Mouse (Mus musculus): ENCODE results near the gene Dhx35. TPM values are rescaled to one million over a fixed set of nuclear protein-coding genes. Genes with fewer than 3 reads are reported as not detected.

Gene Dhx35
- polyA plus RNA-seq, 1 experiment from 2014 or later, result 13.2 TPM

DNA sequence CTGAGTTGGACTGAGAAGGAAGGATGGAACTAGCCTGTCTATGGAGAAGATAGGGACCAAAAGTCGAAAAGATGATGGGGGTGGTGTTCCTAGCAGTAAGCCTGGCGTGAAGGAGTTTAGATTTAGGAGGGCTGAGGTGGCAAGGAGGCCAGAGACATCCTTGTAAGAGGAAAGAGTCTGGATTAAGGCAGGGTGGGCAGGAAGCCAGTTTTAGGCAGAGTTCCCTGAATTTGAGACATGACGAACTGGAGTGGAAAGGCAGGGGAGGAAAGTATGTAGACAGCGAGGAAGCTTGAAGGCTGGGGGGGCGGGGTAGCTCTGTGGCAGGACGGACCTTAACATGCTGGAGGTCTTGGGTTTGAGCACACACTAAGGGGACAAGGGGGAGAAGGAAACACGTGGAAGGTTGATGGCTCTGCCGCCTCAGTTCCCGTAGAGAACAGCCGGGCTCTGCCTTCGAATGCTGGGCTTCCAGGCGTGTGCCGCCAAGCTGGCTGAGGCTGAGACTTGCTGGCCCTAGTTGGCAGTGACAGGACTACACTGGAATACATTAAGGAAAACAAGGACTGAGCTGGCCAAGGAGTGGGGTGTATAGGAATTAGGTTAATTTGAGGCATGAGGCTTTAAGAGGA, 24.4 kb upstream of the Dhx35 start:
- H3K36me3 ChIP-seq (replicated peaks; ENCODE audit: control insufficient read depth, insufficient read depth), result no peaks in the 10 kb centered on the region
- peak overlapping the region; percentile 47 for H3K4me3 ChIP-seq (replicated peaks; ENCODE audit: low read length)
- no peaks in the 10 kb centered on the region for H3K27me3 ChIP-seq (ENCODE audit: control insufficient read depth, insufficient read depth, low read length)
- 0 out of 2 replicates have a peak, but pooled peaks cover 4% of the 10 kb centered on the region for H3K4me1 ChIP-seq (replicated peaks; ENCODE audit: control insufficient read depth, insufficient read depth, low read length)
- 34% methylated on average over 13 of the region's 13 CpGs for WGBS
- no peak overlapping the region for H3K27ac ChIP-seq
- no peak for ATAC-seq (ENCODE audit: low FRiP score)
- peak overlapping the region; percentile 99 for H3K4me2 ChIP-seq (replicated peaks)
- no peak overlapping the region for H3K9ac ChIP-seq
- no peak for DNase-seq (ENCODE audit: low spot score)
- H3K9me3 ChIP-seq (ENCODE audit: control insufficient read depth, low read length), result no peaks in the 10 kb centered on the region

- Histone ChIP-seq H3K9me3 (ENCODE audit: control insufficient read depth, low read length) (no peaks in the 10 kb centered on the region), H3K36me3 (replicated peaks; ENCODE audit: control insufficient read depth, insufficient read depth) (no peaks in the 10 kb centered on the region), H3K9ac (no peak overlapping the region), H3K4me3 (replicated peaks; ENCODE audit: low read length) (no peak overlapping the region), H3K27ac (no peak overlapping the region), H3K4me2 (replicated peaks) (peak overlapping the region; percentile 99; the same call in 1 of the 2 replicates), H3K27me3 (ENCODE audit: control insufficient read depth, insufficient read depth, low read length) (no peaks in the 10 kb centered on the region), H3K4me1 (replicated peaks; ENCODE audit: control insufficient read depth, insufficient read depth, low read length) (0 out of 2 replicates have a peak, but pooled peaks cover 4% of the 10 kb centered on the region)
- DNase-seq (ENCODE audit: low spot score) (no peak), ATAC-seq (ENCODE audit: low FRiP score) (no peak)
- 51% methylated on average over 11 of the region's 11 CpGs for WGBS
These were observed 23.4 kb upstream of the Dhx35 start for GRCm38 (mm10) chr2:158771066-158771763.

DNA sequence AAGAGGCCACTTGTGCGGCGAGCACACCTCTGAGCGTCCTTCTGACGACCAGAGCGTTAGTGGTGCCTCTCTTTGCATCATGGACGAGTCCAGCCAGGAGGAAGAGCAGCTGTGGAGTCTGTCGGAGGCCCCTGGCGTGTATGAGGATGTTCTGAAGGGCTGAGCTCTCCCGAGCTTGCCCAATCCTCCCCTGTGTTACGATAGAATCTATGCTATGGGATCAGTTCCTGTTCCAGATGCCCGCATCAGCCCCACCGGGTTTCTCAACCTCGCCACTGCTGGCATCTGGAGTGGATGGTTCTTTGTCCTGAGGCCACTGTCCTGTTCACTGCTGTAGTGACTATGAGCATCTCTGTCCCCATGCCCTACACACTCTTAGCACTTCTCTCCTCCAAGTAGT, 21.8 kb upstream of the Dhx35 start:
- Histone ChIP-seq H3K27me3 (ENCODE audit: control insufficient read depth, insufficient read depth, low read length) (no peaks in the 10 kb centered on the region), H3K36me3 (replicated peaks; ENCODE audit: control insufficient read depth, insufficient read depth) (no peaks in the 10 kb centered on the region), H3K4me2 (replicated peaks) (no peak overlapping the region), H3K27ac (no peak overlapping the region), H3K9ac (no peak overlapping the region), H3K4me1 (replicated peaks; ENCODE audit: control insufficient read depth, insufficient read depth, low read length) (peaks cover 8% of the 10 kb centered on the region; the same call in 1 of the 2 replicates), H3K9me3 (ENCODE audit: control insufficient read depth, low read length) (no peaks in the 10 kb centered on the region), H3K4me3 (replicated peaks; ENCODE audit: low read length) (no peak overlapping the region)
- DNase-seq (ENCODE audit: low spot score) (no peak), ATAC-seq (ENCODE audit: low FRiP score) (no peak)
- 88% methylated on average over 13 of the region's 13 CpGs for WGBS

DNA sequence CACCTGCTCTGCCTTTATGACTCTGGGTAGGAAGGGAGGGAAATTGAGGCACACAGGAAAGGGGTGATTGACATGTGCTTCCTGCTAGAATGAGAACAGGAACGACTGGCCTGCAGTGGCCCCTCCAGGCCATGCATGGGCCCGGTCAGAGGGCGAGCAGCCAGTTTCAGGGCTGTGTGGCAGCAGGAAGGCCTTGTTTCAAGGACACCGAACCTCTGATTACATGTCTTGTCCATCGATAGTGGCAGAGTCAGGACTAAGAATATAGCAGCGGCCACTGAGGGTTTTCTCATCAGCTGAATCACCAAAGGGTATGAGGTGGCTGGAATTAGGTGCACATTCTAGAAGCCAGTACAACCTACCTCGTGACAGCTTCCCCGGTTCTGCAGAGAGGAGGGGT, 19.7 kb upstream of the Dhx35 start:
- Histone ChIP-seq H3K27me3 (ENCODE audit: control insufficient read depth, insufficient read depth, low read length) (no peaks in the 10 kb centered on the region), H3K9me3 (ENCODE audit: control insufficient read depth, low read length) (no peaks in the 10 kb centered on the region), H3K4me1 (replicated peaks; ENCODE audit: control insufficient read depth, insufficient read depth, low read length) (peaks cover 4% of the 10 kb centered on the region; the same call in 1 of the 2 replicates), H3K9ac (no peak overlapping the region), H3K4me2 (replicated peaks) (no peak overlapping the region), H3K27ac (no peak overlapping the region), H3K4me3 (replicated peaks; ENCODE audit: low read length) (no peak overlapping the region), H3K36me3 (replicated peaks; ENCODE audit: control insufficient read depth, insufficient read depth) (no peaks in the 10 kb centered on the region)
- no peak for ATAC-seq (ENCODE audit: low FRiP score)
- DNase-seq (ENCODE audit: low spot score), result no peak
- WGBS, result 84% methylated on average over 8 of the region's 8 CpGs

DNA sequence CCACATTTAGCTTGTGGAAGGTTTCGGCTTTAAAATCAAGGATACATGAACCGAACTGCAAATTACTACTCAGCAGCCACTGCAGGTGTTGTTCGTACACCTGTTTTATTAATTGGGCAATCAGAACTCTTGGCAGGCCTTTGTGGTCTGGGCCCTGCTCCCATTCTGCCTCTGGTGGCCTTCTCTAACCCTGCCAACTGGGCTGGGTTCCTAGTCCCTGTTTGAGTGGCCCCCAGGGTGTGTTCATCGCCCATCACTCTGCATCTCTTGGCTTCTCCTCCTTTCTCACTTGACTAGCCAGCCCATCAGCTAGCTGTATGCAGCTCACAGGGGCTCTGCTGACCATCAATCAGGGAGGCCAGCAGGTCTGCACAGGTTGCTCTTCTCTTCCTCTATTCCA, 17.9 kb upstream of the Dhx35 start:
- Histone ChIP-seq H3K27me3 (ENCODE audit: control insufficient read depth, insufficient read depth, low read length) (no peaks in the 10 kb centered on the region), H3K36me3 (replicated peaks; ENCODE audit: control insufficient read depth, insufficient read depth) (no peaks in the 10 kb centered on the region), H3K4me3 (replicated peaks; ENCODE audit: low read length) (no peak overlapping the region), H3K27ac (no peak overlapping the region), H3K4me1 (replicated peaks; ENCODE audit: control insufficient read depth, insufficient read depth, low read length) (peaks cover 4% of the 10 kb centered on the region; the same call in 1 of the 2 replicates), H3K4me2 (replicated peaks) (no peak overlapping the region), H3K9me3 (ENCODE audit: control insufficient read depth, low read length) (no peaks in the 10 kb centered on the region), H3K9ac (no peak overlapping the region)
- ATAC-seq (ENCODE audit: low FRiP score) (no peak), DNase-seq (ENCODE audit: low spot score) (no peak)
- WGBS, result 76% methylated on average over 4 of the region's 4 CpGs

DNA sequence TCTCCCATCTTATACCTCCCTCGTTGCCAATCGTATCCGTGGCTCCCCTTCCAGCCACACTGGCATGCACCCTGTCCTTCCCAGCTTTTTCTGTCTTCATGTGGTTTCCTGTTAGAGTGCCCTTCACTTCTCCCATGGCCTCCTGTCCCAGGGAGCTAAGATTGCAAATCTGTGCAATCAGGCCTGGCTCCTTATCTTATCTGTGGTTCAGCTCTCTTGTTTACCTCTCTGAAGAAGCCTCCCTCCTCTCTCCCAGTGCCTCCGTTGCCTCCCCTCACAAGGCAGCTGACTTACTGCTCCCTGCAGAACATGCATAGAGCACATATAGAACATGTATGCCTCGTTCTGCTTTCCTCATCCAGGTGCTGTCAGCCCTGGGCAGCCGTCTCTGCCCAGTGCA, 17.1 kb upstream of the Dhx35 start:
- H3K27me3 ChIP-seq (ENCODE audit: control insufficient read depth, insufficient read depth, low read length), result no peaks in the 10 kb centered on the region
- ATAC-seq (ENCODE audit: low FRiP score), result no peak
- 76% methylated on average over 6 of the region's 6 CpGs for WGBS

DNA sequence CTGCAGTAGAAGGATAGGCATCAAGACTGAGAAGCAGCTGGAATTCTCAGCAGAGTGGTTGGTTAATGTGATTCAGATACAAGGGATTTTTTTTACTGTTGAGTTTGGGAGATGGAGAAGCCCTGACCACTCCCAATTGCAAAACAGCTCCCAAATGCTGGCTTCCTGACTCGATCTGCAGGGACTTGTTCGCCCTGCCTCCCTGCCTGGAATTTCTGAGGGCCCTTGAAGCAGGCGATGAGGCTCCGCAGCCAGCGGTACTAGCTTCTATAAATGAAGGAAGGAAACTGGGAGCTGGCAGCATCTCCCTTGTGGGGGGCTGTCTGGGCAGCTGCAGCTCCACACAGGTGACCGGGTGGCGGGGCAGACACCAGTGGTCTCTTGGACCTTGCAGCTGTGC, 16.3 kb upstream of the Dhx35 start:
- no peaks in the 10 kb centered on the region for H3K9me3 ChIP-seq (ENCODE audit: control insufficient read depth, low read length)
- no peak overlapping the region for H3K27ac ChIP-seq
- no peaks in the 10 kb centered on the region for H3K27me3 ChIP-seq (ENCODE audit: control insufficient read depth, insufficient read depth, low read length)
- H3K4me3 ChIP-seq (replicated peaks; ENCODE audit: low read length), result no peak overlapping the region
- no peaks in the 10 kb centered on the region for H3K36me3 ChIP-seq (replicated peaks; ENCODE audit: control insufficient read depth, insufficient read depth)
- H3K4me1 ChIP-seq (replicated peaks; ENCODE audit: control insufficient read depth, insufficient read depth, low read length), result peaks cover 4% of the 10 kb centered on the region; the same call in 1 of the 2 replicates
- DNase-seq (ENCODE audit: low spot score) (no peak), ATAC-seq (ENCODE audit: low FRiP score) (no peak)
- H3K4me2 ChIP-seq (replicated peaks), result no peak overlapping the region
- 87% methylated on average over 7 of the region's 7 CpGs for WGBS
- H3K9ac ChIP-seq, result no peak overlapping the region

More for the DNA sequence above, 17.1 kb upstream of the Dhx35 start:
- H3K9me3 ChIP-seq (ENCODE audit: control insufficient read depth, low read length), result no peaks in the 10 kb centered on the region
- no peak overlapping the region for H3K4me3 ChIP-seq (replicated peaks; ENCODE audit: low read length)
- no peak for DNase-seq (ENCODE audit: low spot score)
- H3K4me2 ChIP-seq (replicated peaks), result no peak overlapping the region
- H3K36me3 ChIP-seq (replicated peaks; ENCODE audit: control insufficient read depth, insufficient read depth), result no peaks in the 10 kb centered on the region
- H3K27ac ChIP-seq, result no peak overlapping the region
- H3K4me1 ChIP-seq (replicated peaks; ENCODE audit: control insufficient read depth, insufficient read depth, low read length), result peaks cover 4% of the 10 kb centered on the region; the same call in 1 of the 2 replicates
- H3K9ac ChIP-seq, result no peak overlapping the region

DNA sequence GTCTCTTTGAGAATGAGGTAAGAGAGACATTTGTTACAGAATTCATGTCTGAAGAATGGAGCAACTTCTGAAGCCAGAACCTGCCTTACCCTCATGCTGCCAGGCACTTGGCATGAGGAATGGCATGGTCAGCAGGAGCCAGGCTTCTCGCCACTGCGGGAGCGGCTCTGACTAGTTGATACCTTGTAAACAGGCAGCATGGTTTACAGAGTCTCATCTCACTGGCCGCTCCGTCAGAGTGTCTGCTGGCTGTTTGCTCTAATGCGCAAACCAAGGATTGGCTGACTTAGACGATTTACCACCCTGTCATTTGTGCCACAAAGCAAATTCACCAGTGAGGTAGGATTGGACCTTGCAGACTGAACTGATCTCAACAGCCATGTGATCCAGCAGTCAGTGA, 13.5 kb upstream of the Dhx35 start:
- no peak overlapping the region for H3K9ac ChIP-seq
- WGBS, result 91% methylated on average over 7 of the region's 7 CpGs
- ATAC-seq (ENCODE audit: low FRiP score) (no peak), DNase-seq (ENCODE audit: low spot score) (no peak)
- H3K4me1 ChIP-seq (replicated peaks; ENCODE audit: control insufficient read depth, insufficient read depth, low read length), result peaks cover 4% of the 10 kb centered on the region; the same call in 1 of the 2 replicates
- no peak overlapping the region for H3K4me2 ChIP-seq (replicated peaks)
- H3K27ac ChIP-seq, result no peak overlapping the region
- no peaks in the 10 kb centered on the region; the same call in 1 of the 2 replicates for H3K36me3 ChIP-seq (replicated peaks; ENCODE audit: control insufficient read depth, insufficient read depth)
- H3K9me3 ChIP-seq (ENCODE audit: control insufficient read depth, low read length), result no peaks in the 10 kb centered on the region
- H3K4me3 ChIP-seq (replicated peaks; ENCODE audit: low read length), result no peak overlapping the region
- H3K27me3 ChIP-seq (ENCODE audit: control insufficient read depth, insufficient read depth, low read length), result no peaks in the 10 kb centered on the region

GRCm38 (mm10) chr2:158786927-158787795, 7.4 kb upstream of the Dhx35 start:
- no peak overlapping the region for H3K27ac ChIP-seq
- H3K36me3 ChIP-seq (replicated peaks; ENCODE audit: control insufficient read depth, insufficient read depth), result no peaks in the 10 kb centered on the region; the same call in 1 of the 2 replicates
- no peaks in the 10 kb centered on the region for H3K27me3 ChIP-seq (ENCODE audit: control insufficient read depth, insufficient read depth, low read length)
- DNase-seq (ENCODE audit: low spot score), result no peak
- ATAC-seq (ENCODE audit: low FRiP score), result no peak
- no peak overlapping the region for H3K9ac ChIP-seq
- no peaks in the 10 kb centered on the region for H3K9me3 ChIP-seq (ENCODE audit: control insufficient read depth, low read length)
- H3K4me3 ChIP-seq (replicated peaks; ENCODE audit: low read length), result no peak overlapping the region
- 77% methylated on average over 14 of the region's 14 CpGs for WGBS
- H3K4me2 ChIP-seq (replicated peaks), result no peak overlapping the region
- 0 out of 2 replicates have a peak, but pooled peaks cover 4% of the 10 kb centered on the region for H3K4me1 ChIP-seq (replicated peaks; ENCODE audit: control insufficient read depth, insufficient read depth, low read length)

Data from hindbrain, embryonic 14.5 days (tissue).